Mouse (Mus musculus): ENCODE results near the gene Actr5.

DNA sequence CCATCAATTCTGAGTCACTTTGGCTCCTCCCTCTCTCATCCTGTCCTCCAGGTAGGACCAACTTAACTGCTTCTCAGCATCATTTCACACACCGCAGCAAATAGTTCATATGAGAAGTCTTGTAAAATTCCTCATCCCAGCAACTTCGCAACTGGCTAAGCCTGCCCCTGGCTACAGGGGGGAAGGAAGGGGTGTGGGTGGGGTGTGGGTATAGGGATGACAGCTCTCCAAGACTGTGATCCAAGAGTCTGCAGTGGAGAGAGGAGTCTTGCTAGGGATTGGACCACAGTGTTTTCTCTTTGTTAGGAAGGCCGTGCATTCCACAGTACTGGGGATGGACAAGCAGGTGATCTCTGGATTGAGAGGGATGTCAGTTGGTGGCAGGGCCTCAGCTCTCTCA, 60.2 kb downstream of the Actr5 start:
- TF ChIP-seq POLR2A (IDR thresholded peaks at IDR 0.05; ENCODE audit: low read depth, low read length) (no peak), CTCF (IDR thresholded peaks at IDR 0.05; ENCODE audit: extremely low read depth, insufficient read length, insufficient replicate concordance, low read depth, low read length) (no peak)
